Mouse (Mus musculus): ENCODE measurements around the gene Myh2.

The Myh2 gene

DNA sequence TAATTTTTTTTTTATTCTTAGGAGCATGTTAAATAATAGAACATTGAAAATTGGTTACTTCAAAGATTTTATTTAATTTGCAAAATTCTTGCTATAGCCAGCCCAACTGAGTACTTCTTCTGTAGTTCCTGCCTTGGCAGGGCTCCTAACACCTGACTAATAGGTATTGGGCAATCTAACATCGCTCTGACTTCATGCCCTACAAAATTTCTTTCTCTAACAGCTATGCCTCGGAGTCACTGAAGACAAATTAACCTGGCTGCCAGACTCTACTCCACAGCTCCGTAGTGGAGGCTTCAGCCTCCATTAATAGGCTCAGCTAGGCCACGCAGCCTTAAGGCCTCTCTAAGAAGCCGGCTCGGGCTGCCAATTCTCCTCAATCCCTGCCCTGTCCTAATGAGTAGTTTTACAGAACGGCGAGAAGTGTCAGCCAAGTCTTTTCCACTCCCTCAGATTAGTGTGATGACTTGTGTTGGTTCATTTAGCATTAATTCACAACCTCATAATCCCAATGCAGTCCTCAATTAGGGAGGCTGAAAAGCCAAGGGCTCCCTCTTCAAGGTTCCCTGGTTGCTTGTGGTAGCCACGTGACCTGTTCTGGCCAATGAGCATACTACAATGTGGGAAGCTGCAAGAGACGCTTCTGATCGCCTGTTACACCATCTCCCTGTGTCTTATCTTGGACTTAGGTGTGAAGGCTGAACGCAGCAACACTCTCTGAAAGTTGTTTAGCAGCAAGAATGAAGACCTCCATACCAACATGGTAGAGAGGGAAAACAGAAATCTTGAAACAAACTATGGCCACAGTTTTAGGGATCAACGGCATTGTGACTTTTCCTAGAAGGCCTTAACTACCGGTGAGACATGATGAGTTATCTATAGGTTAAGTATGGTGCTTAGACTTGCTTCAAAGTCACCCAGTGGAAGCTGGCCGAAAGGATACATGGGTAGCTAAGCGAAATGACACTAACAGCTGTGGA is 18.9 kb upstream of the Myh2 start:
- no peak for DNase-seq (ENCODE audit: low spot score in 2 of 2)

DNA sequence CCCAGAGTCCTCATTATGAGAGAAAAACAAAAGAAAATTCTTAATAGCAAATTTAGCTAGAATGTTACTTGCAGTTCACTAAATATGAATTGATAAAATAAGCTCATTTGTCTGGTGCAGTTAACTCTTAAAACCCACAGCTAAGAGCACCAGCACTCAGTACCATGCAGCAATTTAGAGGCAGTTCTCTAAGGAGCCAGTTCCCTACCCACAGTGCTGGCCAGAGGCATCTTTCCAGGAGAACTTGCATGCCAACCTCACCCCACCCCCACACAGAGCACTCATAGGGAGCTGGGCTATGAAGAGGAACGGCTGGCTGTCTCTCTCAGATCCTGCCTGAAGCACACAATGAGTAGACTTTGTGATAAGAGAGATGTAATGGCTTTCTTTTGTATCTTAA is 17.7 kb upstream of the Myh2 start:
- DNase-seq (ENCODE audit: low spot score in 2 of 2), result peak; percentile 74 to 76

DNA sequence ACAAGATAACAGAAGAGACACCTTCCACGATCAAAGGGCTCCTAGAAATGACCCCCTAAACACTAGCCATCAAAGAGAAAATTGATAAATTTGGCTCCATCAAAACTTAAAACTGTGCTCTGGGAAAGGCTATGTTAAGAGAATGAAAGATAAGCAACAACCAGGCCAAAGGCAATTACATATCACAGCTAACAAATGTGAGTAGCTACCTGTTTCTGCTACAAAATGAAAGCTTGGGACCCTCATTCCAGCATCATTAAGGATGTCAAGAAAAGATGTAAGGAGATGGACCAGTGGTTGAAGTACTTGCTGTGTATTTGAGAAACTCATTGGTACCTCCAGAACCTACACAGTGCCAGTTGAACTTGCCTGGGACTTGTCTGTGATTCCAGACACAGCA is 17.0 kb upstream of the Myh2 start:
- DNase-seq (ENCODE audit: low spot score in 2 of 2), result no peak

DNA sequence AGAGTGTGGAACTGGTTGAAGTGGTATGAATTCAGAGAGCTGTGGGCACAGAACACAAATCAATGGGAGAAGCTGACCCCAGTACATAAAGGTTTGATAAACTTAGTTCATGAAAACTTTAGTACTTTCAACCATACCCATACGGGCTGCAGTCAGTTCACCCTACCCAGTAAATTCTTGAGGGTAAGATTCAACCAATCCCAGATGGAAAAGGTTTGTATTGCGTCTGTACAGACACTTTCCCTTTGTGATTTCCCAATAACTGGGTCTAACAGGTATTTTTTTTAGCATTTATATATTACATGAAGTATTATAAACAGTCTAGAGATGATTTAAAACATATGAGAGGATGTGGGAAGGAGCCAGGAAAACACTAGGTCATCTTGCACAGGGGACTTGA is 15.2 kb upstream of the Myh2 start:
- no peak for DNase-seq (ENCODE audit: low spot score in 2 of 2)

DNA sequence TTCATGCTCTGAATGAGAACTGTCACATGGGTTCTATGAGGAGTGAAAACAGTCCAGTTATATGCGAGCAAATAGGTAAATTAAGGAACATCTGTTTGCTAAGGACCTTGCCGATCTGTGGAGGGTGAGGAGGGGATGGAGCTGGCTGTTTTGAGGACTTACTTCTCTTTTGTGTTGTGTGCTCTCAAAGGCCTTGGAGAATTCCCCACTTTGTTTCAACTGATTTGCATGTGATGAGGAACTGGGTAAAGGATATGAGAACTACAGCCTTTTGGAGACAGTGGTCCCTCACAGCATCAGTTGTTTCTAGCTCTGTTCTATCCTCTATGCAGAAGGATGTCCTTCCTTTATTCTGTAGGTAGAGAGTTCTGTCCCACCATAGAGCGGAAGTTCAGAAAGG is 10.7 kb upstream of the Myh2 start:
- no peak for DNase-seq (ENCODE audit: low spot score in 2 of 2)

DNA sequence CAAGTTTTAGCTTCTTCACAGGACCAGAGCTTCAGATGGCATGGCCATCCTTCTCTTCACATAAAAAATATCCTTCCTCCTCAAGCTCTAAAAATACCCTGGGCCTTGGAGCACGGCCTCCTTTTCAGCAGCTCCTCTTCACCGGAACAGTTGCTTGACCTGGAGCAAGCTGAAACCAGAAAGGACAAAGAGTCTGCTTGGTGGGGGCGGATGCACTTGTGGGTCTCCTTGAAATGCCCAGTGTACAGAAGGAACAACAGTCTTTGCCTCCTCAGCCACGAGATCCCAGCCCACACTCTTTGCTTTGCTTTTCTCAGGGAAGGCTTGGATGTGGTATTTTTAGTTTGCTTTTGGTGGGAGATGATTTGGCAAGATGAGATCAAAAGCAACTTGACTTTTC is 7.1 kb upstream of the Myh2 start:
- no peak for DNase-seq (ENCODE audit: low spot score in 2 of 2)

DNA sequence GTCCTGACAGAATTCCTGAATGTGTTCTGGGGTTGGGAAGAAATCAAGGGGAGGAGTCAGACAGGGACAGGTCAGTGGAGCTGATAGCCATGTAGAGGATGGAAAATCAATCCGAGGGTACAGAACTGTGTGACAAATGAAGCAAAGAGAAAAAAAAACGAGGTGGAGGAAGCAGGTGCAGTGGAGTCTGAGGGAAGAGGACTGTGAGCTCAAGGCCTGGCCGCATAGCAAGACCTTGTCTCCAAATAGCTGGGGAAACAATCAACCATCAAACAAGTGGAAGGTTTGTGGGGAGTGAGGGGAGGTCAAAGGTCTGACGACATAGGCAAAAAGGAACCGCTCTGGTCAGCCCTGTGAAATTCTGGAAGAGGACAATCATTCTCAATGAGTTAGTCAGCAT is 6.0 kb upstream of the Myh2 start:
- DNase-seq (ENCODE audit: low spot score in 2 of 2), result no peak

DNA sequence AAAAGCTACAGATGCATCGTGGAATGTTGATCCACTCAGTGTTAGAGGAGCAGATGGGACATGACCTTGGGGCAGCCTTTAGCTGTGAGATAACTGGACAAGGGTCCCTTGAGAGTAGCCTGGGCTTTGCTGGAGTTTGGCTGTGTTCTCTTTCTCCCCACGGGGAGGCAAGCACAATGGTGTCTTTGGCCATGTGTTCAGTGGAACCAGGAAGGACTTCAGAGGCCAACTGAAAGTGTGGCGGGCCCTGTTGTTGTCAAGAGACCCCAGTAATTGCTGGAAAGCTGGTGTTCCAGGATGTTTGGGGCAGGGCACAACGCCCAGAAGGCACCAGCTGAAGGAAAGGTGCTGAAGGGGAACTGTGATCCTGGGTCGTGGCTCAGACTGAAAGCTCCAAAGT is 1.5 kb upstream of the Myh2 start:
- DNase-seq (ENCODE audit: low spot score in 2 of 2), result no peak

DNA sequence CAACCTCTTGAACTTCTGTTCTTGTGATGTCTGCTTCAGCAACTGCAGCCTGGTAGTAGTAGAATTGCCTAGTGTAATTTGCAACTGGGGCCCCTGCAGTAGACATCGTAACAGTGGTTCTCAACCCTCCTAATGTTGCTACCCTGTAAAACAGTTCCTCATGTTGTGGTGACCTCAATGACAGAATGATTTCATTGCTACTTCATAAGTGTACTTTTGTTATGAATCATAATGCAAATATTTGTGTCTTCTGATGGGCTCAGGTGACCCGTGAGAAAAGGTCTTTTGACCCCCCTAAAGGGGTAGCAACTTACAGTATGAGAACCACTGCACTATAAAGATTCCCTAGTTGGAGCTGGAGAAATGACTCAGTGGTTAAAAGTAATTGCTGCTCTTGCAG is 1.6 kb downstream of the Myh2 start:
- no peak for DNase-seq (ENCODE audit: low spot score in 2 of 2)

DNA sequence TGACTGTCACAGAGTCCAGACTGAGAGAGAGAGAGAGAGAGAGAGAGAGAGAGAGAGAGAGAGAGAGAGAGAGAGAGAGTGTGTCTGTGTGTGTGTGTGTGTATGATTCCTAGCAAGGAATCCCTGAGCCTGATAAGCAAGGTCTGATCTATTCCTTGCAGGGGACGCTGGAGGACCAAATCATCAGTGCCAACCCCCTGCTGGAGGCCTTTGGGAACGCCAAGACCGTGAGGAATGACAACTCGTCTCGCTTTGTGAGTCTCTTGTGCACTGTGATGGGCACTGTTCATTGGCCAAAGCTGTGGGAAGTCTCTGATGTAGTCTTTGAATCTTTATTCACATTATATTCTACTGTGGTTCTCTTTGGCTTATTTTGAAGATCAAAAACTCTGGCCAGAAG is 5.5 kb downstream of the Myh2 start:
- DNase-seq (ENCODE audit: low spot score in 2 of 2), result no peak

DNA sequence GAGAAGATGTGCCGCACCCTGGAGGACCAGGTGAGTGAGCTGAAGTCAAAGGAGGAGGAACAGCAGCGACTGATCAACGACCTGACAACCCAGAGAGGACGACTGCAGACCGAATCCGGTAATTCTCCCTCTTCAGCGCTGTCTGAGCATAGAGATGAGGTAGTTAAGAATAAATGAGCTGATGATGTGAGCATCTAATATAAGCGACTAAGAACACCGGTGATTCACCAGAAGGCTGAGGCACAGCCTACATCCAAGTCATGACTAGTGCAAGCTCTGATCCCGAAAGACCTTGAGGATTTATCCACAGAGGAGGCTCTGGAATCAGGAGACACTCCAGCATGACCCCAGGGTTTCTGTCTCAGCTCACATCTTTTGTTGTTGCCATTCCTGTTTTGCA is 19.5 kb downstream of the Myh2 start:
- DNase-seq (ENCODE audit: low spot score in 2 of 2), result no peak

DNA sequence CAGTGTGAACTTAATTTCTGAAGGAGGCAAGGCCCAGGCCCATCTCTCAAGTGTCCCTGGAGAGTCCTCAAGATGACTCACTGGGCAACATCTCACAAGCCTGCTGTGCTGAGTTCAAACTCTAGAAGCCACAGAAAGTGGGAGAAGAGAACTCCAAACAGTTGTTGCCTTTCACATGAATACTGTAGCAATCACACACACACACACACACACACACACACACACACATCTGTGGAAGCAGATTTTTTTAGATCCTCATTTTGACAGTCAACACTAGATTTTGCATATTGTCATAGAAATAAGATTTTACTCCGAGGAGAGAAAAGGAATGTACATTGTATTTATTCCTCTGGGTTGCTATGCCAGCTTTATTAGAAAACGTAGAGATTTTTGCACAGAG is 20.0 kb downstream of the Myh2 start:
- peak; percentile 46 to 57 for DNase-seq (ENCODE audit: low spot score in 2 of 2)

DNA sequence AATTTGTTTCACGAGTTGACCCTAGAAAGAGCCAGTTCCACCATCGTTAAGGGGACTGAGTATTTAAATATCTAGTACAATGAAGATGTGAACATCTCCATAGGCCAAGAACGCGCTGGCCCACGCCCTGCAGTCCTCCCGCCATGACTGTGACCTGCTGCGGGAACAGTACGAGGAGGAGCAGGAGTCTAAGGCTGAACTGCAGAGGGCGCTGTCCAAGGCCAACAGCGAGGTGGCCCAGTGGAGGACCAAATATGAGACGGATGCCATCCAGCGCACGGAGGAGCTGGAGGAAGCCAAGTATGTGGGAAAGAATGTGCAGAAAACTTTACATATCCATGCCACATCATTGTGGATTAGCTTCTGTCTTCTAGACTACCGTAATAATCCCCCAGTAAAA is 20.7 kb downstream of the Myh2 start:
- no peak for DNase-seq (ENCODE audit: low spot score in 2 of 2)

DNA sequence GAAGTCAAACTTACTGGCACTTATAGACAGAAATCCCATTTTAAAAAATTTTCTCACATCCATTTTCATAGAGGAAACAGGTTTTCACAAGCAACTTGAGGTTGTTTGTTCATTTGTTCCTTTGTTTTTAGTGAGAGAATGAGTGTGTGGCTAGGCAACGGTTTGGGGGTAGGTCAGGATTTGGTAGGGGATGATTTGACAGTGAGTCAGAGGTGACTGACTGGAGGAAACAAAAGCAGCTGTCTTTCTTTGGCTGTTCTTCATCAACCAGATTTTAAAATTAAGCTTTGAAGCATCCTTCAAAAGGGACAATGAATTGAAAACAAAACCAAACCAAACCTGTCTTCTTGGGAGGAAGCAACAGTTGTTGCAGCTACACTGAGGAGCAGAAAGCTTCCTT is 28.5 kb downstream of the Myh2 start:
- no peak for DNase-seq (ENCODE audit: low spot score in 2 of 2)

DNA sequence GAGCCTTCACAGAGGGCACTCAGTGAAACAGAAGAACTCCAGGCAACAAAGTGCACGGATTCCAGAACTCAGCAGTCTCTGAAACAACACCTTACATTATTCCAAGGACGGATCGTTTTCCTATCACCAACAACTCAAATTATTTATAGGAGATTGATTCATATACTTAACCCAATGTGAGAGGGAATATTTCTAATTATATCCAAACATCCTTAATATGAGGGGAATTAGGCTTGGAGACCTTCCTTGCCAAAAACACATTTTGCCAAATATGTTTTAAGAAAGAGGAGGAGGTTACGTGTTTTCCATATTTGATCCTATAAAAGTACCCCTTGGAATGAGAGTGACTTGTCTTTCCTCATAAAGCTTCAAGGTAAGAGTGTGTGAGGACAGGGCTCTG is 28.9 kb downstream of the Myh2 start, which contains the start of gene Myh1:
Gene Myh1, plus strand, starts transcription at position 301 of the 400 bp plus-strand sequence.
- DNase-seq (ENCODE audit: low spot score in 2 of 2), result no peak

DNA sequence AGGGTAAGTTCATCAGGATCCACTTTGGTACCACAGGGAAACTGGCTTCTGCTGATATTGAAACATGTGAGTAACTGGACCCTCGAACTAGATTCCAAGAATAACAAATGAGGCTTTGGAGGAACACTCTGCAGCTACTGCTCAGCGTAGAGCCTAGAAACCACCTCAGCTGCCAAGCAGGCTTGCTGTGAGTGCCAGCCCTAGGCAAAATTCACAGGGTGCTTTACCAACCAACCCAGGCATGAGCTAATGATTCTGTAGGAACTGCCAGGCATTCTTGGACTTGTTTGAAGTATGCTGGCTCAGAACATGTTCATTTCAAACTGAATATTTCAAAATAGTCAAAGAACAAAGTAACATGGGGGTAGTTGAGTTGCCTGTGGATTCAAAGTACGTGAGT is 33.9 kb downstream of the Myh2 start:
- peak; percentile 48 to 49 for DNase-seq (ENCODE audit: low spot score in 2 of 2)

DNA sequence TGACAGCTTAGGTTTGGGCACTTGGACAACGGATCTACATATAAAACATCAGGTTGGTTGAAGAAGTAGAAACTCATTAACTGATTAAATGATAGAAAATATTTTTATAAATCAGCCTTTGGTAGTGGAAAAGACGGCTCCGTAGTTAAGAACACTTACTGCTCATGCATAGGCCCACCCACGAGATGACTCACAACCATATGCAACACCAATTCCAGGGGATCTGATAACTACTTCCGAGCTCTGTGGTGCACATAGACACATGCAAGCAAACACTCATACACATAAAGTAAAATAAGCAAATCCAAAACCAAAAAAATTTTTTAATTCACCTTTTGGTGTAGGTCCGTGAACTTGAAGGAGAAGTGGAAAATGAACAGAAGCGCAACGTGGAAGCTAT is 51.0 kb downstream of the Myh2 start:
- DNase-seq (ENCODE audit: low spot score in 2 of 2), result no peak

DNA sequence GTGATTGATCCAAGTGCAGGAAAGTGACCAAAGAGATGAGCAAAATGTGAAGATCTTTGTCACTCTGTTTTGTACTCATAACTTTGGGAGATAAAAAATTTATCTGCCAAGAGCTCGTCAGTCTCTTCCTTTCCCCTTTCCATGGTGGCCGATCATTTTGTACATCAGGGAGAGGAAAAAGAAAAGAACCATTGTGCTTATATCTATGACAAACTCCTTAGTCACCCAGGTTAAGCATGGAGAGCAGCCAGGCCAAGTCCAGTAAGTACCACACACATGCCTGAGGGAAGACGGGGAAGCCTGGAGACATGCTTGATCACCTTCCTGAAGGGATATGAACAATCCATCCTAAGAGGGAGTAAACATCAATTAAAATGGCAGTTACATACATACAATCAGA is 53.6 kb downstream of the Myh2 start:
- DNase-seq (ENCODE audit: low spot score in 2 of 2), result no peak

DNA sequence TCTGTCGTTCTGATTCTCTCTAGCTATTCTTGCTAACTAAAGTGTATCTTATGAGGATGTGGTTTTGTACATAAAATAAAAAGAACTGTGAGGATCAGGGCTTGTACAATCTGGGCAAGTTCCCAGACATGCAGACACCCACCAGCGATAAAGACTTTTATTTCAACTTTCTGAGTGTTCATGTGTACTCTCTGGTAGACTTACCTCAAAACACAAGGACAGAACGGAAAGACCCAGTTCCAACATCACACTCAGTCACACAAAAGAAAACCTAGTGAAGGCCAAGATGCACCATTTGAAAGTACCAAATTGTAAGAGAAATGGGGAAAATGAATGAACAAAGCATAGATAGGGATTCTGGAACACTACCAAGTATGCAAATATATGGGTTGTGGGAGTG is 57.9 kb downstream of the Myh2 start:
- DNase-seq (ENCODE audit: low spot score in 2 of 2), result no peak

DNA sequence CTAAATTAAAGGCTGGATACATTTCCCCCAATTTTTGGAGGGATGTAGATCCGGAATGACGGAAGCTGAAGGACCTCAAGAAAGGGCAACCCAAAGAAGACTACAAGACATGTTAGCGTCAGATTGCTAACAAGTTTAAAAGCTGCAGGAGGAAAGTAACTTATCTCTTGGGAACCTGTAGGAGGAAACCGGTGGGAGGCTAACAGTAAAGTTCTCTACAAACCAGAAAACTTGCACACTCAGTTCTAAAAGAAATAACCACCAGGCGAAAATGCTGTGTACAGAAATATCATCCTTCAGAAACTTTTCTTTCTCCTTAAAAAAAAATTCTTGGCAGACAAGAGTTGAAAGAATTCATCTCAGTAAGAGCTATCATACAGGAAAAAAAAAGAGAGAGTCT is 58.3 kb downstream of the Myh2 start:
- no peak for DNase-seq (ENCODE audit: low spot score in 2 of 2)

DNA sequence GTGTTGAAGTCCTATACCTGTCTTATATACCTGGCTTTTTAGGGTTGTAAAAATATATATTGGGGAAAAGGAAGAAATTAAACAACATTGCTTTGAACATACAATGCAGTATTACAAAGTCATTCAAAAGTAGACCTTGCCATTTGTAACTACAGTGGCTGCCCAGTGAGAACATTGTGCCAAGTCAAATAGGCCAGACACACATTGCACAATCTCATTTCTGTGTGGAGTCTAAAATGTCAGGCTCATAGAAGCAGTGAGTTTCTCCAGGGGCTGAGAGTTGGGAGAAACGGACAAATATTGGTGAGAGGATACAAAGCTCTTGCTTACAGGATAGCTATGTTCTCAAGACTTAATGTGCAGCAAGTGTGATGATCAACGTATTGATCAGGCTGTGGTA is 59.1 kb downstream of the Myh2 start:
- no peak for DNase-seq (ENCODE audit: low spot score in 2 of 2)

DNA sequence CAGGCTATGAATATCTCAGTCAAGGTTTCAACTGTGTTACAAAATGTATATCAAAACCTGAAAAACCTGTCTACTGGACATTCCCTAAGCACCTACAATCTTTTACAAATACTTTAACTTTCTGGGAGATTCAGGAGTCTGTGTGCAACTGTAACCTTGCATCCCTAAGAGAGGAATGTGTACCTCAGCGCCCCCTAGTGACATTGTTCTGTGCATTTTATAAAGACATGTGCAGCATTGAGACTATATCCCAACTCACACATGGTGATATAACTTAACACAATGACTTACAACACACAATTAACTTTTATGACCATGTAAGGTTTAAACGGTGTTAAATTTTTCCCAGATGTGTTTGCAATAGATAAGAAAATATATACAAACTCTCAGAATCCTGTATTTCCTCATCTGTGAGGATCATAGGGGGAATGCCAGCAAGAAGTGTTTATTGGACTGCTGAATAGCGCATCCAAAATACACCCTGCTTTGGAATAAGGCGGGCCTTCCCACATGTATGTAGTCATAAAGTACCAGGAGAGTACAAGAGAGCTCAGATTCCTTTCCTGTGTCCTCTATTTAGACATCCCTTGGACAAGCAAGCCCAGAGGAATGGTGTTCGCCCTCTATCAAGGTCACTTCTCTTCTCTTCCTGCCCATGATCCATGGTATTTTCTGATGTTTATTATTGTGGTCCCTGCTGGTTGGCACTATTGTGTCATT is 65.0 kb downstream of the Myh2 start:
- peak; percentile 54 to 75 for DNase-seq (ENCODE audit: low spot score in 2 of 2)

DNA sequence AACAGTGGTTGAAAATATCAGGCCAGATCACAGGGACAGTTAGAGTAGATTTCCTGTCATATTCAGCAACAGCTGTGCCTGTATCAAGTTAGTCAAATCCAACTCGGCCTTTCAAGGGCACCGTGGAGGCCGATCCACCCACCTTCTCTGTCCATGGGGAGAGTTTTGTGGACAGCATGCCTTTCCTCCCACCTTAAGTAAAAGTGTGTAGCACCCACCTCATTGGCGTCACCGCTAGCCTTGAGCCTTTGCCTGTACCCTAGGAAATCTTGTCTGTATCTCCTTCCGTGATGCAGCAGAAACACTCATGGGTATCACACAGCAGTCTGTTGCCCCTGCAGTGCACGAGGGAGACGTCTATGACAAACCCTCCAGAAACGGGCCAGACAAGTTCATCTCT is 66.0 kb downstream of the Myh2 start:
- no peak for DNase-seq (ENCODE audit: low spot score in 2 of 2)
